Mouse (Mus musculus) forebrain, embryonic 13.5 days (tissue): ENCODE results near the gene Plb1. TPM values are rescaled to one million over a fixed set of nuclear protein-coding genes. Genes with fewer than 3 reads are reported as not detected.
A peak's percentile ranks its signal among the peaks of the same experiment; 100 is the strongest.

Experiments used
- ATAC-seq: fragments of 200-750 bp; cut with Nextera tagmentation; 2 replicates; pipeline ENCODE4 v1.8.0; 2017
- H3K27ac ChIP-seq: fragments of 300-500 bp; sonication (generic); 2 replicates; pipeline ENCODE4 v1.5.1; 2015; ENCODE audit warnings: inconsistent platforms, mild to moderate bottlenecking, moderate library complexity
- H3K27me3 ChIP-seq: fragments of 300-500 bp; sonication (generic); 2 replicates; pipeline ENCODE4 v1.6.1; 2015; ENCODE audit warnings: mild to moderate bottlenecking, inconsistent platforms
- H3K36me3 ChIP-seq: fragments of 300-500 bp; sonication (generic); 2 replicates; pipeline ENCODE4 v1.6.1; 2015; ENCODE audit warnings: mild to moderate bottlenecking, inconsistent platforms; ENCODE audit not compliant: poor library complexity, severe bottlenecking
- H3K4me1 ChIP-seq: fragments of 300-500 bp; sonication (generic); 2 replicates; pipeline ENCODE4 v1.6.1; 2015; ENCODE audit warnings: inconsistent platforms
- H3K4me2 ChIP-seq: fragments of 300-500 bp; sonication (generic); 2 replicates; pipeline ENCODE4 v1.6.1; 2015; ENCODE audit warnings: inconsistent platforms, mild to moderate bottlenecking, moderate library complexity
- H3K4me3 ChIP-seq: fragments of 300-500 bp; sonication (generic); 2 replicates; pipeline ENCODE4 v1.5.1; 2015; ENCODE audit warnings: mild to moderate bottlenecking, inconsistent platforms
- H3K9ac ChIP-seq: fragments of 300-500 bp; sonication (generic); 2 replicates; pipeline ENCODE4 v1.6.1; 2015; ENCODE audit warnings: mild to moderate bottlenecking, inconsistent platforms
- H3K9me3 ChIP-seq: fragments of 300-500 bp; sonication (generic); replicated peaks from 2 replicates; pipeline ENCODE4 v1.6.1; 2016; ENCODE audit warnings: inconsistent platforms
- WGBS: fragments of 180-500 bp; shearing (Covaris S2); methylation state at CpG from one replicate; pipeline ENCODE4 v1.1.7; 2015; 5-methylcytosine and 5-hydroxymethylcytosine counted together
- polyA plus RNA-seq: library from polyadenylated mRNA; unstranded; fragments of >200 nt; fragmentation: Nextera tagmentation; extraction: Ambion mirVana; gene quantifications from 2 replicates; pipeline ENCODE4 v1.2.1, GENCODE M21; 2015

Gene Plb1
- 0.08 TPM in 1 of 2 replicates, not detected in the other for polyA plus RNA-seq

DNA sequence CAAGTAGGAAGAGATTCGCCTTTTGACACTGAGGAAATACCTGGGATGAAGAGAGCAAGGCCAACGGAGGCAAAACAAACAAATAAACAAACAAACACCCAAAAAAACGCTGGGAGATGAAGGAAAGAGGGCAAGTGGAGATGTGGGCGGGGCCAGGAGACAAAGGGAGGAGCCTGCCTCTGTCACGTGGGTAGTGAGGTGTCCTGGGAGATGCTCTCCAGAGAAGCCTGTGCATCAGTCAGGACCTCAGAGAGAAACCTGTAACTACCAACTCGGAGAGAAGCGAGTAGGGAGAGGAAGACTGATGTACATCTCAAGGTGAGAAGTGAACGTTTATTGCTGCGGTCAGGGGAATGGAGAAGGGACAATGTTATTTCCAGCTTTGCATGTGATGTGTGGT lies at the start of gene Plb1:
Plb1 (plus strand) TSS at position 235 of the 400 bp plus-strand sequence.
- no peak within 1 kb of the TSS for H3K27ac ChIP-seq
- H3K4me2 ChIP-seq, result no peak within 1 kb of the TSS
- 86% methylated on average over 9 of the region's 9 CpGs for WGBS
- no peaks in the 10 kb centered on the region; the same call in 1 of the 2 replicates for H3K27me3 ChIP-seq
- H3K36me3 ChIP-seq, result no peaks in the 10 kb centered on the region
- ATAC-seq, result no peak
- H3K9me3 ChIP-seq, result no peaks in the 10 kb centered on the region
- no peak within 1 kb of the TSS for H3K9ac ChIP-seq
- H3K4me3 ChIP-seq, result no peak within 1 kb of the TSS
- H3K4me1 ChIP-seq, result no peaks in the 10 kb centered on the region

DNA sequence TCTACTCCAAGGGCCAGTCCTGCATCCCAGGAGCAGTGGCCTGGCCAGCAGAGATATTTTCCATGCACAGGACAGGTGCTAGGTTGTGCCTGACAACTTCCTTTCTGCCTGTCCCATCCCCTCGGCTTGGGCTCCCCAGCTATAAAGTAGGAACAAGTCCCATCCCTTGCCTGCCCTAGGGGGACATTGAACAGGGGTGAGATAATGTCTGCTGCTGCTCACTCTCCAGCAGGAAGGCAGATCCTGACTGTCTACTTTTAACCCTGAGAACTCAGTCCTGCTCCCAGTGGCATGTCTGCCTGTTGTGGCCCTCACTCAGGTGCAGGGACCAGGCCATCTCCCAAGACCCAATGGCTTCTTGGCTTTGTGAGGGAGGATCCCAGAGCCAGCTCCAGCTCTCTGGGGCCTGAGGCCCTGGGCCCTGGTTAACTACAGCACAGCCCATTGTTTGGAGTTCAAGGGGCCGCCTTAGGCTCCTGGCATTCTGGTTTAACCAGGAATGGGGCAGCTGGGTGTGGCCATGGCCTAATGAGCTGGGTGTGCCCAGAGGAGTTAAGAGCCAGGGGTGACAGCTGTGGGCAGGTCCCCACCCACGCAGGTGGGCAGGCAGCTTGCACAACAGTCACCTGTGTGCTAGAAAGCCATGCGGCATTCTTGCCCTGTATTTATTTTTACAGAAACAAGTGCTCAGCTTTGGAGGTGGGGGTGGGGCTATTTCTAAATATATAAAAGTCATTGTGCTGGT lies 49.5 kb upstream of the Plb1 start:
- WGBS, result 87% methylated on average over 4 of the region's 4 CpGs
- Histone ChIP-seq H3K4me2 (no peak overlapping the region), H3K9me3 (no peaks in the 10 kb centered on the region), H3K9ac (no peak overlapping the region), H3K36me3 (no peaks in the 10 kb centered on the region), H3K27me3 (no peaks in the 10 kb centered on the region), H3K4me3 (no peak overlapping the region), H3K4me1 (no peaks in the 10 kb centered on the region), H3K27ac (no peak overlapping the region)
- ATAC-seq, result no peak

DNA sequence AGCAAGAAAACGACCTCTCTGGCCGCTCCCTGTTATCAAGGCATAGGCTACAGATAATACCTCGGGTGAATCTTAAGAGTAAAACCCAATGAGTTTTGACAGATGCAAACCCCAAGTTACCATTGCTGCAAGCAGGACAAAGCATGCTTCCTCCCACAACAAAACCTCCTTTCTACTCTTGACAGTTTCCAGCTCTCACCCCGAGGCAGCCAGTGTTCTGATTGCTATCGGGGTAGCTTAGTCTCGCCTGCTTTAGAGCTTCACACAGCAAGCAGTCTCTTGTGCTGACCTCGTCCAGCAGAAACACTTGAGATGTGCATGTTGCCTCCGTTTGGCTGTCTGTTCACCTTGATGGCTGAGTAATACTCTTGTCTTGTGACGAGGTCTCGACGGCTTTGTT lies 44.8 kb upstream of the Plb1 start:
- ATAC-seq, result no peak
- no peaks in the 10 kb centered on the region for H3K9me3 ChIP-seq
- 54% methylated on average over 11 of the region's 11 CpGs for WGBS
- no peak overlapping the region for H3K4me2 ChIP-seq
- no peak overlapping the region for H3K27ac ChIP-seq
- H3K9ac ChIP-seq, result no peak overlapping the region
- no peaks in the 10 kb centered on the region for H3K36me3 ChIP-seq
- H3K4me3 ChIP-seq, result no peak overlapping the region
- H3K4me1 ChIP-seq, result no peaks in the 10 kb centered on the region
- no peaks in the 10 kb centered on the region for H3K27me3 ChIP-seq

DNA sequence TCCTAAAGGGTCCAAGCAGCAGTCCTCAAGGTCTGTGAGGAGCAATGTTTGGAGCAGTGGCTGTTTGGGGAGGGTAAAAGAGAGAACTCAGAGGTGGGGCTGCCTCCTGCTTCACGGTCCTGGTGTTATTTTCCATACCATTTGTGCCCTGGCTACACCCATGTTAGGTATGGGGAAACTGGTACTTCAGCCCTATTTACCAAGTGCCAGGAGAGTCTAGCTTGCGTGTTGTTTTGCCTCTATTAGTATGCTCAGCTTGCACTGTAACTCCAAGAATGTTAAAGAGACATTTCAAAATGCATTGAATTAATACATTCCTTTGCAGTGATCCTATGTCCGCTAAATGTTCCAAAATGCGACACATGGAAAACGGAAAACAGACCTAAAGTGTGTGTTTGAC lies 41.2 kb upstream of the Plb1 start:
- no peaks in the 10 kb centered on the region for H3K4me1 ChIP-seq
- H3K4me2 ChIP-seq, result no peak overlapping the region
- no peak overlapping the region for H3K27ac ChIP-seq
- 90% methylated on average over 5 of the region's 5 CpGs for WGBS
- no peak for ATAC-seq
- no peaks in the 10 kb centered on the region for H3K9me3 ChIP-seq
- H3K4me3 ChIP-seq, result no peak overlapping the region
- H3K36me3 ChIP-seq, result no peaks in the 10 kb centered on the region
- no peaks in the 10 kb centered on the region for H3K27me3 ChIP-seq
- H3K9ac ChIP-seq, result no peak overlapping the region

DNA sequence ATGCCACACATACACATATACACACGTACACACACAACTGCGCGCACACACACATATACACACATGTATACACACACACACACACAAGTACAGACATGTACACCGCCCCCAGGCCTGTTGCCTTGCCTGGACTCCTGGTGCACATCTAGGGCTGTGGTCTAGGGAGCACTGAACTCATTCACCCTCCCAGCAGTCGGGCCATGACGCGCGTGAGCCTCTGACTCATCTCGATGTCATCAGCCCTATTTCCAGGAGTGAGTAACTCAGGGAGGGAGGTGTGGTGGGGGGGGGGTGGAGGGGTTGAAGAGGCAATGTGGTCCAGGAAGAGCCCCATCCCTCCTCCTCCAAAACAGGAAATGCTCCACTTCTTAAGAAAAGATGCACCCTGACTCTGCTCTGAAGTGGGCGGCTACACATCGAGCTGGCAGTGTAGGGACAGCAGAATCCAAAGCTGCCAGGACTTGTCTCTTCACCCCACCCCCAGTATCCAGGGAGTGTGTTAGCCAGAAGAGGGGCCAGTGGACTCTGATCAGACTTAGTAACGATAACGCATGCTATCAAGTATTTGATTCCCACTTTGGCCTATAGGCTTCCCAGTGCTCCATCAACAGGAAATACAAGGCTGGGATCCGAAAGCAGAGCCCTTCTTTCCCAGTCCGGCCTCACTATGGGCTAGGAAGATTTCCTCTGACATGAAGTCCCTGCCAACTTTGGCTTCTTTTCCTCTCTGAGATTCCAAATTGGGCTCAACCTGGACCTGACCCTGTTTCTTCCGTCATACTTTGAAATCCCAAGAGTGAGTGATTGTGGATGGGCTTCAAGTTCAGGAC lies 40.3 kb upstream of the Plb1 start:
- Histone ChIP-seq H3K4me3 (no peak overlapping the region), H3K27ac (no peak overlapping the region), H3K27me3 (no peaks in the 10 kb centered on the region), H3K4me1 (no peaks in the 10 kb centered on the region), H3K4me2 (no peak overlapping the region), H3K9me3 (no peaks in the 10 kb centered on the region), H3K9ac (no peak overlapping the region), H3K36me3 (no peaks in the 10 kb centered on the region)
- no peak for ATAC-seq
- 90% methylated on average over 16 of the region's 16 CpGs for WGBS

DNA sequence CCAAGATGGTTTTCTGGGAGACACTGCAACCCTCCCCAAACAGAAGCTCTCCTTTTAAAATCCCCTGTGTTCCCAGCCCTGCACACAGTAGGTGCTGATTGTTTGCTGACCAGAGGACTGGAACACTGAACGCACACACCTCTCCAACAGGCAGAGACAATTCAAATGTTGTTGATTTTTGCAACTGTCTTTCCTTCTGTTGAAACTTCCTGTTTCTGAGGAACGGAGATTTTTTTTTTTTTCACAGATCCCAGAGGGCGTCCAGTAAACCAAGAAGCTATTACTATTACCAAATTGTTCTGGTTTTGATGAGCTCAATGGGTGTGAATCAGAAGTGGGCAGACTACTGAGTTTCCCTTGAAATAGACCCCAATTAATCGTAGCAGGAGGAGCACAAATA lies 38.3 kb upstream of the Plb1 start:
- no peaks in the 10 kb centered on the region for H3K27me3 ChIP-seq
- WGBS, result 75% methylated on average over 4 of the region's 4 CpGs
- ATAC-seq, result no peak
- H3K36me3 ChIP-seq, result no peaks in the 10 kb centered on the region
- H3K27ac ChIP-seq, result no peak overlapping the region
- no peak overlapping the region for H3K4me3 ChIP-seq
- H3K4me1 ChIP-seq, result no peaks in the 10 kb centered on the region
- no peak overlapping the region for H3K9ac ChIP-seq
- H3K4me2 ChIP-seq, result no peak overlapping the region
- no peaks in the 10 kb centered on the region for H3K9me3 ChIP-seq

DNA sequence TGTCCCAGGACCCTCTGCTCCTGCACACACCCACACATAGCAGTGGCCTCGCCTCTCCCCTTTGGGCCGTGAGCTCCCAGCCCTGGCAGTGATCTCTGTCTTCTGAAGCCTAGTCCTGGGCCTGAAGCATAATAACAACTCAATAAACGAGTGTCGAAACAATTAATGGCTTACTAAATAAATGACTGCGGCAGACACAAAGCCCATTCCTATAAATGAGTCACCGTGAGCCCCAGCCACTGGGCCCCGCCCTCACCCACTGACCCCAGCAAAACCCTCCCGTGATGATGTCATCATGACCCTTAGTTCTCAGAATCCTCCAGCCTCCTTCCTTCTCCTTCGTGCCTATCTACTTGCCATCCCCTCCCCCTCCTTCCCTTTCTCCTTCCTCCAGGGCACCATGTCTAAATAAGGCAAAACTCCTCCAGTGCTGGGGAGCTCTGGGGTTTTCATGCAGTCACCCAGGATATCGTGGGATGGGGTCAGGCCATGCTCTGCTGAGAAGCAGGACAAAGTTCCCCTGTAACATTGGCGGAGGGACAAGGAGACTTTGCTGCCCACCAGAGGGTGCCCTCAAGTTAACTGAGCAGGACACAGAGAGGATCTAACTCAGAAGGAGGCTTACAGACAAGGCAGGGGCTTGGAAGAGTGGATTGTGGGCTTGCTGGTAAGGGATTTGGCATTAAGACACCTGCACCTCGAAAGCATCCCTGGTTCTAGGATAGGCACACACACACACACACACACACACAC lies 36.5 kb upstream of the Plb1 start:
- Histone ChIP-seq H3K4me1 (no peaks in the 10 kb centered on the region), H3K4me2 (no peak overlapping the region), H3K9ac (no peak overlapping the region), H3K4me3 (no peak overlapping the region), H3K27me3 (no peaks in the 10 kb centered on the region), H3K27ac (no peak overlapping the region), H3K9me3 (no peaks in the 10 kb centered on the region), H3K36me3 (no peaks in the 10 kb centered on the region)
- no peak for ATAC-seq
- WGBS, result 65% methylated on average over 12 of the region's 12 CpGs

DNA sequence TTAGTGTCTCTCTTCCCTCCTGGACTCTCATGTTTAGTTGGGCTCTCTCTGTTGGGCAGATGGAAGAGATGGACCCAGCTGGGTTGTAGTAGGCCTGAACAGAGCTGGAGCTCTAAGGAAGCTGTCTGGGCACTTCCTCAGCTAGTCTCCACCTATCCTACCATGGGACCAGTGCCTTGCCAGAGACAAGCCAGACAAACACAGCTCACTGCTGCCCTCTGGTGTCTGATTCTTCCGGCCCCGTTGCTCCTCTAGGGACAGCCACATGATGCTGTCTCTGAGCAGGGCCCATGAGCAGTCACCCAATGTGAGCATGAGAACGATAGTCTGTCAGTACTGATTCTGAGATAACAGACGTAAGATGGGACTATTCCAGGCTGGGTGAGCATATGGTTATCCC lies 34.8 kb upstream of the Plb1 start:
- no peak overlapping the region for H3K27ac ChIP-seq
- no peaks in the 10 kb centered on the region for H3K27me3 ChIP-seq
- no peaks in the 10 kb centered on the region for H3K4me1 ChIP-seq
- H3K4me2 ChIP-seq, result no peak overlapping the region
- no peaks in the 10 kb centered on the region for H3K9me3 ChIP-seq
- 25% methylated on average over 4 of the region's 4 CpGs for WGBS
- no peak overlapping the region for H3K9ac ChIP-seq
- H3K36me3 ChIP-seq, result no peaks in the 10 kb centered on the region
- peak; percentile 57; the same call in 1 of the 2 replicates for ATAC-seq
- H3K4me3 ChIP-seq, result no peak overlapping the region

DNA sequence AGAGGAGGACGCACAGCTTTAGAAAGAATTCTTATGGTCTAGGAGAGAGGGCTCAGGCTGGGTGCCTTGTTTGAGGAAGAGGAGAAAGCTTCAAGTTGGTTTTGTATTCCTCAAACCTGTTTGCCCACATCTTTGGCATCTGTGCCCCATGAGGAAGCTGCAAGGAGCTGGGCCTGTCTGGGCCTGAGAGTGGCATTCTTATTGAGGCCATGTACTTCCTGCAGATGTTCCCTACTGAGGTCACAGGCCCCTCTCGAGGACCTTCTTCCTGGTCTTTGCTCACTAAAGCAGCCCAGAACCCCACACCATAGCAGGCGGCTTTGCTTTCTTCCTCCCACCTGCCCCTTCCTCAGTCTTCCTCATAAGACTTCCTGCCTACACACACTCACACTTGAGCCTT lies 33.4 kb upstream of the Plb1 start:
- Histone ChIP-seq H3K27me3 (no peaks in the 10 kb centered on the region), H3K9ac (no peak overlapping the region), H3K4me1 (no peaks in the 10 kb centered on the region), H3K4me3 (no peak overlapping the region), H3K27ac (no peak overlapping the region), H3K36me3 (no peaks in the 10 kb centered on the region), H3K4me2 (no peak overlapping the region), H3K9me3 (no peaks in the 10 kb centered on the region)
- ATAC-seq, result no peak
- WGBS, result 83% methylated on average over 3 of the region's 3 CpGs

DNA sequence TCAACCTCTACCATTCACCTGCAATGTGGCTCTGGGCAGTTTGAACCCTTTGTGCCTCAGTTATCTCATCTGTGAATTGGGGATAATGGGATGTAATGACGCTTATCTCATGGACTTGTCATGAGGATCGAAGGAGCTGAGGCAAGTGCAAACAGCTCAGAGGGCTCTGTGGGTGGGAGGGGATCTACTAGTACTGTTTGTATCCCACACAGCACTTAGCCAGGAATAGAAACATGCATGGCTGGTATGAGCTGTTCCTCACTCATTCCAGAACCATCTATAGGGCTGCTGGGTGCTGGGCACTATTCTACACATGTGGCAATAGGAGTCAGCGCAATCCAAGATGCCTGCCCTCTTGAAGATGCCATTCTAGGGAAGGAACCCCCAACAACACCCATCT lies 32.9 kb upstream of the Plb1 start:
- Histone ChIP-seq H3K36me3 (no peaks in the 10 kb centered on the region), H3K4me1 (no peaks in the 10 kb centered on the region), H3K4me3 (no peak overlapping the region), H3K4me2 (no peak overlapping the region), H3K27ac (no peak overlapping the region), H3K9ac (no peak overlapping the region), H3K9me3 (no peaks in the 10 kb centered on the region), H3K27me3 (no peaks in the 10 kb centered on the region)
- 96% methylated on average over 3 of the region's 3 CpGs for WGBS
- no peak for ATAC-seq

DNA sequence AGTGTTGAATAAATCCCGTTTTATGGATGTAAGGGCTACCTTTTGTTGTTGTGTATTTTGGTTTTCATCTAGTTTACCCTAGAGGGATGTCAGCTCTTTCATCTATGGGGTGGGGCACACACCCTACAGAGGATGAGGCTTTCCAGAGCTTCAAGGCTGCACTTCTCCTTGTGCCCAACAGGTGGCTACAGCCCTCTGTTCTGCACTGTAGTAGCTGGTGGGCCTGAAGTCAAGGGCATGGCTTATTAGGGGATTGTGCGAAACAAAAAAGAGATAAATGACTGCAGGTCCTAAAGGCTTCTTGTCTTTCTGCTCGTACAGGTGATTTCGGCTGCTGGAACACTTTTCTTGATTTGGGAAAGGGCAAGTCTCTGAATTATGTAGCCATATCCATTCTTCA lies 27.9 kb upstream of the Plb1 start:
- Histone ChIP-seq H3K4me2 (no peak overlapping the region), H3K27ac (no peak overlapping the region), H3K9ac (no peak overlapping the region), H3K27me3 (no peaks in the 10 kb centered on the region), H3K36me3 (no peaks in the 10 kb centered on the region), H3K9me3 (no peaks in the 10 kb centered on the region), H3K4me3 (no peak overlapping the region), H3K4me1 (no peaks in the 10 kb centered on the region)
- ATAC-seq, result no peak
- 76% methylated on average over 4 of the region's 4 CpGs for WGBS

DNA sequence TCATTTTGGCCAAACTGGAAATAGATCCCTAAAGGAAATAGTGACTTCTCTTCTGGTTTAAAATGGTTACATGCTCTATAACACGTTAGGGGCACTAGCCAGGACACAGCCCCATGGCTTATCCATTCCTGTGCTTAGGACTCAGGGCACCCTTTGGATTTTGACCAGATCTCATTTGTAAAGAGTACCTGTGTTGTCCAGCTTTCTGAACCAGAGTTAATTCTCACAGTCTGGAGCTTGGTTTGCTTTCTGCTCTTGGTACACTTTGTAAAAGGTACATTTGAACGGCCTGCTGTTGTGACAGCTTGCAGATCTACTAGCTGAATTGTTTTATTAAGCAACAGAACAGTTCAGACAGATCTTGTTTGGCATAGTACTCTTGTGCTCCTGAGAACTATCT lies 25.8 kb upstream of the Plb1 start:
- Histone ChIP-seq H3K4me3 (no peak overlapping the region), H3K4me1 (no peaks in the 10 kb centered on the region), H3K36me3 (no peaks in the 10 kb centered on the region), H3K27me3 (no peaks in the 10 kb centered on the region), H3K4me2 (no peak overlapping the region), H3K9me3 (no peaks in the 10 kb centered on the region), H3K27ac (no peak overlapping the region), H3K9ac (no peak overlapping the region)
- 82% methylated on average over 2 of the region's 2 CpGs for WGBS
- no peak for ATAC-seq
